25 mouse cellular contexts compared by ENCODE assay signal in the genomic region with DNA sequence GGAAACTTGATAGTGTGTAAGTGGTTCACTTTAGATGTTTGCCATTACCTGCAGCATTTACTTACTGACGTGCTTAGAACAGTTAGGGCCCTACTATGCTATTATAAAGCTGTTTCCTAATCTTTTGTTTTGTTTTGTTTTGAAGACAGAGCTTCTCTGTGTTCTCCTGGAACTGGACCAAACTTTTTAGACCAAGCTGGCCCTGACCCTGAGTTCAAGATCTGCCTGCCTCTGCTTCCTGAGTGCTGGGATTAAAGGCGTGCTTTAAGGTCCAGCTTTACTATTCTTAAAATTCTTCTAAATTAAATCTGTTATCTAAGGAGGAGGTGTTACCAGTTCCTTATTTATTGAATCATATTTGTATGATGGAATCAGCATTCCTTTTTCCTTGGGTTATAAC.
"Had no signal": no experiment of that assay in that cellular context is flagged by ENCODE, and none has a peak within 500 bp of the region (broad histone marks: within the 10 kb centered on the region; RNA-seq: fewer than 3 reads in every experiment).

No protein-coding gene starts in this region.

- DNase-seq: cerebellum, adult 9-10 months; cerebellum, adult 9-11 months; cerebellum, postnatal 10 days; cerebellum, postnatal 14 days; cerebellum, postnatal 25 days; cerebellum, postnatal 36 days; embryo, embryonic 11 days; forebrain, postnatal 0 days; gastrocnemius, adult 2 months; gastrocnemius, postnatal 10 days; gastrocnemius, postnatal 14 days; gastrocnemius, postnatal 25 days; gastrocnemius, postnatal 36 days; heart, adult 18-20 months; heart, adult 2 months had no signal

- H3K4me3 ChIP-seq: embryonic facial prominence, embryonic 10.5 days; embryonic facial prominence, embryonic 12.5 days; embryonic facial prominence, embryonic 13.5 days; embryonic facial prominence, embryonic 15.5 days; erythroblast, embryonic 14.5 days; forebrain, embryonic 10.5 days; forebrain, embryonic 12.5 days; forebrain, embryonic 13.5 days; forebrain, embryonic 15.5 days; gastrocnemius, adult 2 months; heart, adult 2 months; heart, embryonic 10.5 days had no signal

- H3K27ac ChIP-seq: embryonic facial prominence, embryonic 10.5 days; embryonic facial prominence, embryonic 12.5 days; embryonic facial prominence, embryonic 13.5 days; embryonic facial prominence, embryonic 15.5 days; forebrain, embryonic 10.5 days; forebrain, embryonic 12.5 days; forebrain, embryonic 13.5 days; forebrain, embryonic 15.5 days; gastrocnemius, adult 2 months; heart, adult 2 months; heart, embryonic 10.5 days had no signal

- H3K4me1 ChIP-seq: embryonic facial prominence, embryonic 10.5 days; embryonic facial prominence, embryonic 12.5 days; embryonic facial prominence, embryonic 13.5 days; embryonic facial prominence, embryonic 15.5 days; forebrain, embryonic 10.5 days; forebrain, embryonic 12.5 days; forebrain, embryonic 13.5 days; forebrain, embryonic 15.5 days; heart, embryonic 10.5 days had no signal

- H3K27me3 ChIP-seq: embryonic facial prominence, embryonic 12.5 days; embryonic facial prominence, embryonic 13.5 days; embryonic facial prominence, embryonic 15.5 days; forebrain, embryonic 12.5 days; forebrain, embryonic 13.5 days; forebrain, embryonic 15.5 days had no signal
